ENCODE assay signal across 16 mouse cellular contexts in genomic region chr10:126799393-126799792, GRCm38 (mm10).
A peak's percentile ranks its signal among the peaks of the same experiment; 100 is the strongest.
DNase-seq lines count a peak whose midpoint lies in the region; ATAC-seq and TF ChIP-seq lines count a peak whose summit lies in the region.
"Had no signal": no experiment of that assay in that cellular context is flagged by ENCODE, and none has a peak within 500 bp of the region (broad histone marks: within the 10 kb centered on the region; RNA-seq: fewer than 3 reads in every experiment).

No protein-coding gene starts in this region.

- H3K9me3 ChIP-seq in midbrain, postnatal 0 days (ENCODE audit: low read length) = no peaks in the 10 kb centered on the region
- H3K9me3 ChIP-seq in midbrain, embryonic 11.5 days (ENCODE audit: control insufficient read depth, low read length) = no peaks in the 10 kb centered on the region
- H3K9me3 ChIP-seq: embryonic facial prominence, embryonic 15.5 days; forebrain, embryonic 15.5 days had no signal

- no peak for ATAC-seq in midbrain, postnatal 0 days (ENCODE audit: low FRiP score)
- ATAC-seq in midbrain, embryonic 11.5 days (ENCODE audit: low FRiP score) = no peak
- ATAC-seq: activated CD4-positive, CD25-positive, alpha-beta regulatory T cell, adult 4 months; CD4-positive, CD25-positive, alpha-beta regulatory T cell, adult 4 months; forebrain, embryonic 15.5 days; hindbrain, embryonic 16.5 days; midbrain, embryonic 16.5 days had no signal

- H3K36me3 ChIP-seq in midbrain, postnatal 0 days (ENCODE audit: insufficient read depth, low read length) = no peaks in the 10 kb centered on the region
- H3K36me3 ChIP-seq in midbrain, embryonic 11.5 days (ENCODE audit: control insufficient read depth, insufficient read depth, low read length) = no peaks in the 10 kb centered on the region
- H3K36me3 ChIP-seq: embryonic facial prominence, embryonic 15.5 days; forebrain, embryonic 15.5 days had no signal

- H3K4me2 ChIP-seq in midbrain, postnatal 0 days (ENCODE audit: low read depth, low read length, poor library complexity, severe bottlenecking) = no peak overlapping the region
- no peak overlapping the region for H3K4me2 ChIP-seq in midbrain, embryonic 11.5 days
- H3K4me2 ChIP-seq: embryonic facial prominence, embryonic 15.5 days; forebrain, embryonic 15.5 days had no signal

- H3K9ac ChIP-seq in midbrain, postnatal 0 days (replicated peaks; ENCODE audit: low read length, poor library complexity, severe bottlenecking) = no peak overlapping the region
- no peak overlapping the region for H3K9ac ChIP-seq in midbrain, embryonic 11.5 days (ENCODE audit: low read length)
- H3K9ac ChIP-seq: embryonic facial prominence, embryonic 15.5 days; forebrain, embryonic 15.5 days had no signal

- 59% methylated on average over 4 of the region's 4 CpGs for WGBS in midbrain, postnatal 0 days
- 57% methylated on average over 4 of the region's 4 CpGs for WGBS in midbrain, embryonic 11.5 days

- no peak for TF ChIP-seq POLR2A in brain, embryonic 14.5 days (IDR thresholded peaks at IDR 0.05; ENCODE audit: borderline replicate concordance, extremely low read depth, insufficient read depth, insufficient read length, poor library complexity, severe bottlenecking)

- DNase-seq in kidney, postnatal 4 days = peak; percentile 17 to 22
- no peak for DNase-seq in kidney, adult 11 months
- DNase-seq in midbrain, postnatal 0 days (ENCODE audit: low spot score) = no peak
- DNase-seq in midbrain, embryonic 11.5 days (ENCODE audit: low spot score, missing footprints) = no peak
- DNase-seq in brain, embryonic 14.5 days (ENCODE audit: low read depth) = no peak
- DNase-seq in frontal cortex, postnatal 14 days (ENCODE audit: low spot score in 2 of 2) = no peak
- no peak for DNase-seq in cerebellum, adult 8-10 months
- DNase-seq: heart, postnatal 14 days; lung, postnatal 36 days; right cerebral cortex, postnatal 14 days had no signal

- no peak overlapping the region for H3K4me3 ChIP-seq in midbrain, postnatal 0 days (ENCODE audit: low read depth, low read length)
- H3K4me3 ChIP-seq in midbrain, embryonic 11.5 days (ENCODE audit: low read depth, low read length) = no peak overlapping the region
- H3K4me3 ChIP-seq: embryonic facial prominence, embryonic 15.5 days; forebrain, embryonic 15.5 days had no signal

- TF ChIP-seq CTCF in midbrain, postnatal 0 days (IDR thresholded peaks at IDR 0.05) = peak; percentile 59
- TF ChIP-seq CTCF in brain, embryonic 14.5 days (IDR thresholded peaks at IDR 0.05; ENCODE audit: borderline replicate concordance, extremely low read depth, insufficient read depth, insufficient read length) = peak; percentile 42; the same call in 1 of the 2 replicates

- no peak overlapping the region for H3K27ac ChIP-seq in midbrain, postnatal 0 days (ENCODE audit: low read depth, low read length)
- no peak overlapping the region for H3K27ac ChIP-seq in midbrain, embryonic 11.5 days (ENCODE audit: low read depth, low read length)
- H3K27ac ChIP-seq: embryonic facial prominence, embryonic 15.5 days; forebrain, embryonic 15.5 days had no signal

- H3K27me3 ChIP-seq in midbrain, postnatal 0 days (ENCODE audit: insufficient read depth, low read length) = no peaks in the 10 kb centered on the region
- no peaks in the 10 kb centered on the region for H3K27me3 ChIP-seq in midbrain, embryonic 11.5 days (ENCODE audit: control insufficient read depth, insufficient read depth, low read length)
- H3K27me3 ChIP-seq: embryonic facial prominence, embryonic 15.5 days; forebrain, embryonic 15.5 days had no signal

- H3K4me1 ChIP-seq in midbrain, postnatal 0 days (ENCODE audit: insufficient read depth, low read length) = no peaks in the 10 kb centered on the region
- H3K4me1 ChIP-seq in midbrain, embryonic 11.5 days (ENCODE audit: control insufficient read depth, insufficient read depth, low read length) = no peaks in the 10 kb centered on the region
- H3K4me1 ChIP-seq: embryonic facial prominence, embryonic 15.5 days; forebrain, embryonic 15.5 days had no signal

Comparison
In these comparisons a context has a peak if more than half of its experiments do, and no peak if none do; other contexts are left out.
1. DNase-seq: peak in kidney, postnatal 4 days (2 of 2); none in kidney, adult 11 months (single experiment), midbrain, postnatal 0 days (single experiment), midbrain, embryonic 11.5 days (single experiment), brain, embryonic 14.5 days (single experiment), frontal cortex, postnatal 14 days (0 of 2) and cerebellum, adult 8-10 months (single experiment).